Mouse (Mus musculus) gastrocnemius, adult 18-20 months (tissue): ENCODE results near the gene St8sia1. TPM values are rescaled to one million over a fixed set of nuclear protein-coding genes. Genes with fewer than 3 reads are reported as not detected.
A peak's percentile ranks its signal among the peaks of the same experiment; 100 is the strongest.

ENCODE experiments used
- DNase-seq: peaks from one replicate; pipeline ENCODE4 v3.0.0; 2021; ENCODE audit warnings: low spot score
- total RNA-seq, 2 experiments: library from RNA; stranded (reverse); gene quantifications; 2 replicates each; pipeline ENCODE4 v1.2.3; 2021

The St8sia1 gene
- total RNA-seq, 2 experiments from 2014 or later = 0.19 to 0.30 TPM

- no peak for DNase-seq
Measured at GRCm38 (mm10) chr6:142867023-142867422, 97.2 kb downstream of the St8sia1 start.

- DNase-seq = no peak
Measured at GRCm38 (mm10) chr6:142865199-142865598, 99.1 kb downstream of the St8sia1 start.

GRCm38 (mm10) chr6:142863881-142864280 is 100.4 kb downstream of the St8sia1 start:
- DNase-seq = no peak

- no peak for DNase-seq
Measured at GRCm38 (mm10) chr6:142862265-142862664, 102.0 kb downstream of the St8sia1 start.

GRCm38 (mm10) chr6:142860396-142860795 is 103.9 kb downstream of the St8sia1 start:
- no peak for DNase-seq

- no peak for DNase-seq
Measured at GRCm38 (mm10) chr6:142859946-142860345, 104.3 kb downstream of the St8sia1 start.

- DNase-seq = no peak
Measured at GRCm38 (mm10) chr6:142858937-142859336, 105.3 kb downstream of the St8sia1 start.

GRCm38 (mm10) chr6:142856258-142856874 is 107.9 kb downstream of the St8sia1 start:
- no peak for DNase-seq

GRCm38 (mm10) chr6:142855761-142856160 is 108.5 kb downstream of the St8sia1 start:
- DNase-seq = no peak

- DNase-seq = no peak
Measured at GRCm38 (mm10) chr6:142852419-142853377, 111.6 kb downstream of the St8sia1 start.

- DNase-seq = peak; percentile 10
Measured at GRCm38 (mm10) chr6:142850436-142850835, 113.8 kb downstream of the St8sia1 start.

- no peak for DNase-seq
Measured at GRCm38 (mm10) chr6:142849326-142849725, 114.9 kb downstream of the St8sia1 start.

GRCm38 (mm10) chr6:142847914-142848674 is 116.2 kb downstream of the St8sia1 start:
- no peak for DNase-seq

- no peak for DNase-seq
Measured at GRCm38 (mm10) chr6:142846855-142847254, 117.4 kb downstream of the St8sia1 start.

GRCm38 (mm10) chr6:142845066-142845465 is 119.2 kb downstream of the St8sia1 start:
- DNase-seq = no peak

GRCm38 (mm10) chr6:142844061-142844460 is 120.2 kb downstream of the St8sia1 start:
- DNase-seq = no peak

GRCm38 (mm10) chr6:142838501-142838900 is 125.8 kb downstream of the St8sia1 start:
- DNase-seq = no peak

GRCm38 (mm10) chr6:142837326-142837725 is 126.9 kb downstream of the St8sia1 start:
- DNase-seq = no peak

GRCm38 (mm10) chr6:142835726-142836125 is 128.5 kb downstream of the St8sia1 start:
- no peak for DNase-seq

GRCm38 (mm10) chr6:142834911-142835310 is 129.3 kb downstream of the St8sia1 start:
- no peak for DNase-seq

- no peak for DNase-seq
Measured at GRCm38 (mm10) chr6:142831706-142832105, 132.5 kb downstream of the St8sia1 start.

GRCm38 (mm10) chr6:142831243-142831642 is 133.0 kb downstream of the St8sia1 start:
- DNase-seq = no peak
